Mouse (Mus musculus): ENCODE measurements at regions not wholly inside any gene's neighbourhood (a gene's known extent, or its start where the extent isn't known, plus 50 kb on each side); places are given as distances from the start of the nearest gene placed in this dataset.

DNA sequence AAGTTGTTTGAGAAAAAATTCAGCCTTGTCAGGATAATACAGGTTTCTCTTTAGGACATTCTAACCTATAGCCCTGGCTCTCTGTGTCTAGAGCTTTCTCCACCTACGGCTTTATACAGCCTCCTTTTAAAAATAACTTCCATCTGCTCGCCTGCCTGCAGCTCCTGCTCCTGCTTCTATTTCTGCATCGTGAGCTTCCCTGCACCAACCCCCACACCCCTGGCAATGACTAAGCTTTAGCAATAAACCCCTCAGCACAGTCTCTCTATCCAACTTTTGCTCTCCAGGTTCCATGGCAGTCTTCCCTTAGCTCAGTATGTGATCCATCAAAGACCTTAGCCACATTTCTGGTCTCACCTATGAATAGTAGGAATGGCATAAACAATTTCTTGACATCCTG, 655.7 kb upstream of the Kdm8 start:
- TF ChIP-seq POLR2A (IDR thresholded peaks at IDR 0.05; ENCODE audit: low read depth, low read length), result no peak
- TF ChIP-seq CTCF (IDR thresholded peaks at IDR 0.05; ENCODE audit: borderline replicate concordance, insufficient read depth, low read length), result no peak
